Mouse (Mus musculus) limb, embryonic 14.5 days (tissue): ENCODE data around the gene Gpx5. TPM values are rescaled to one million over a fixed set of nuclear protein-coding genes. Genes with fewer than 3 reads are reported as not detected.

Experiments
- ATAC-seq: fragments of 200-750 bp; cut with Nextera tagmentation; 2 replicates; pipeline ENCODE4 v1.8.0; 2017; ENCODE audit warnings: low read depth, moderate number of reproducible peaks, moderate TSS enrichment; ENCODE audit not compliant: low FRiP score
- DNase-seq: peaks from one replicate; pipeline ENCODE4 v3.0.0-alpha.2; 2015; ENCODE audit warnings: low spot score
- H3K27ac ChIP-seq: fragments of 300-500 bp; sonication (generic); replicated peaks from 2 replicates; pipeline ENCODE4 v1.5.1; 2014; ENCODE audit warnings: low read depth, mild to moderate bottlenecking, low read length, moderate library complexity, mixed read lengths
- H3K27me3 ChIP-seq: fragments of 300-500 bp; sonication (generic); 2 replicates; pipeline ENCODE4 v1.6.1; 2014; ENCODE audit warnings: low read length, mixed read lengths; ENCODE audit not compliant: control insufficient read depth, insufficient read depth
- H3K36me3 ChIP-seq: fragments of 300-500 bp; sonication (generic); 2 replicates; pipeline ENCODE4 v1.6.1; 2014; ENCODE audit warnings: mild to moderate bottlenecking, low read length, moderate library complexity, mixed read lengths; ENCODE audit not compliant: control insufficient read depth, insufficient read depth
- H3K4me1 ChIP-seq: fragments of 300-500 bp; sonication (generic); 2 replicates; pipeline ENCODE4 v1.6.1; 2014; ENCODE audit warnings: antibody characterized with exemption, low read length, mixed read lengths; ENCODE audit not compliant: control insufficient read depth, insufficient read depth
- H3K4me2 ChIP-seq: fragments of 300-500 bp; sonication (generic); replicated peaks from 2 replicates; pipeline ENCODE4 v1.6.1; 2014; ENCODE audit warnings: low read depth, mild to moderate bottlenecking, low read length, moderate library complexity; ENCODE audit not compliant: severe bottlenecking
- H3K4me3 ChIP-seq: fragments of 300-500 bp; sonication (generic); replicated peaks from 2 replicates; pipeline ENCODE4 v1.5.1; 2014; ENCODE audit warnings: low read length
- H3K9ac ChIP-seq: fragments of 300-500 bp; sonication (generic); 2 replicates; pipeline ENCODE4 v1.6.1; 2014; ENCODE audit warnings: mild to moderate bottlenecking, low read depth, low read length, moderate library complexity; ENCODE audit not compliant: severe bottlenecking
- H3K9me3 ChIP-seq: fragments of 300-500 bp; sonication (generic); 2 replicates; pipeline ENCODE4 v1.6.1; 2016; ENCODE audit warnings: low read length; ENCODE audit not compliant: control insufficient read depth
- POLR2A ChIP-seq: fragments of 200-500 bp; IDR thresholded peaks from 2 replicates; pipeline ENCODE4 v1.8.0; 2012; ENCODE audit warnings: inconsistent platforms, mild to moderate bottlenecking, moderate library complexity, borderline replicate concordance; ENCODE audit not compliant: insufficient read depth, insufficient read length; ENCODE audit errors: extremely low read depth
- WGBS: fragments of 180-500 bp; shearing (Covaris S2); extraction: QIAGEN DNeasy Blood & Tissue Kit; methylation state at CpG from one replicate; pipeline ENCODE4 v1.1.7; 2014; 5-methylcytosine and 5-hydroxymethylcytosine counted together
- polyA plus RNA-seq, 2 experiments: library from polyadenylated mRNA; depleted of rRNA in 1 of 2; stranded (reverse) in 1 of 2; unstranded in 1 of 2; fragments of >200 nt; fragmentation: Nextera tagmentation in 1 of 2; extraction: Ambion mirVana in 1 of 2; gene quantifications; 2 replicates each; pipeline versions ENCODE4 v1.2.1 to v1.2.3; 2012 to 2014

Gene Gpx5
- polyA plus RNA-seq, 2 experiments, result 0.05 TPM; not detected in 1

GRCm38 (mm10) chr13:21311926-21312325 lies 19.4 kb upstream of the Gpx5 start, which contains the start of gene Gpx6:
Gene Gpx6, plus strand, starts transcription at chr13:21312125.
- Histone ChIP-seq H3K27me3 (no peaks in the 10 kb centered on the region), H3K27ac (no peak within 1 kb of the TSS), H3K4me2 (no peak within 1 kb of the TSS), H3K36me3 (no peaks in the 10 kb centered on the region), H3K4me3 (no peak within 1 kb of the TSS), H3K4me1 (no peaks in the 10 kb centered on the region), H3K9ac (no peak within 1 kb of the TSS), H3K9me3 (no peaks in the 10 kb centered on the region)
- TF ChIP-seq POLR2A, result no peak
- DNase-seq (no peak), ATAC-seq (no peak)
- WGBS, result 24% methylated on average over 3 of the region's 3 CpGs

DNA sequence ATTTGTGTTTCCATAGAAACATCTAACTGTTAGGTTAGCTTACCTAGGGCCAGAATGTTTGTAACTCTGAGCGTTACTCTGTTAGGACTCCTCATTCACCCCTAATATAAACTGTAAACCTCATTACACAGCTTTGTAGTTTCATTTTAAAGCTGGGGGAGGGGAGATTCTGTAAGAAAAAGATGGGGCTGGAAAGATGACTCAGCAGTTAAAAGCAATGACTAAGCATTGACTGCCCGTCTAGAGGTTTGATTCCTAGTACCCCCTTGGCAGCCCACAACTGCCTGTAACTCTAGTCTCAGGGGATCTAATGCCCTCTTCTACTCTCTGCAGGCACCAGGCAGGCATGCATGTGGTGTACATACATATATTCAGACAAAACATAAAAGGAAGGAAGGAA lies 17.3 kb upstream of the Gpx5 start:
- Histone ChIP-seq H3K4me2 (no peak overlapping the region), H3K4me1 (no peaks in the 10 kb centered on the region), H3K9me3 (no peaks in the 10 kb centered on the region), H3K27ac (no peak overlapping the region), H3K36me3 (no peaks in the 10 kb centered on the region), H3K27me3 (no peaks in the 10 kb centered on the region), H3K9ac (no peak overlapping the region), H3K4me3 (no peak overlapping the region)
- ATAC-seq (no peak), DNase-seq (no peak)
- no peak for TF ChIP-seq POLR2A
- 67% methylated on average over 2 of the region's 2 CpGs for WGBS

DNA sequence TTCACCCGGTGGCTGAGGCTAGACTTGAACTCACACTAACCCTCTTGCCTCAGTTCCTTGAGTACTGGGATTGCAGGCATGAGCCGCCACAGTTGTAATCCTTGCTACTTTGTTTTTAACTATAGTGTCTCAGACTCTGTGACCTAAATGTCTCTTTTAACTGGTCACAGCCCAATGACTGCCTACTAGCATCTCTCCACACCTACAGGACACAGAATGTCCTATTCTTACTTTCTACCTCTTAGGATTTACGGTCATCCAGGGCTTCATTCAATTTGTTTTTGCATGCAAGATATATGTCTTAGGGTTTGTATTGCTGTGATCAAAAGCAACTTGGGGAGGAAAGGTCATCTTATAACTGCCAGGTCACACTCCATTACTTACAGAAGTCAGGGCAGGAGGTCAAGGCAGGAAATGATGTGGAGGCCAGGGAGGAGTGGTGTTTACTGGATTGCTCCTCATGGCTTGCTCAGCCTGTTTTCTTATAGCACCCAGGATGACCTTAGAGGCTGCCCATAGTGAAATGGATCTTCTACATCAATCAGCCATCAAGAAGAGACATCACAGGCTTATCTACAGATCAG lies 12.0 kb upstream of the Gpx5 start:
- no peaks in the 10 kb centered on the region for H3K36me3 ChIP-seq
- DNase-seq (no peak), ATAC-seq (no peak)
- WGBS, result 34% methylated on average over 3 of the region's 3 CpGs
- no peaks in the 10 kb centered on the region for H3K9me3 ChIP-seq
- no peak overlapping the region for H3K9ac ChIP-seq
- H3K4me1 ChIP-seq, result no peaks in the 10 kb centered on the region
- H3K4me2 ChIP-seq, result no peak overlapping the region
- H3K27ac ChIP-seq, result no peak overlapping the region
- no peak for TF ChIP-seq POLR2A
- H3K27me3 ChIP-seq, result no peaks in the 10 kb centered on the region
- H3K4me3 ChIP-seq, result no peak overlapping the region

GRCm38 (mm10) chr13:21298557-21298956 lies 6.0 kb upstream of the Gpx5 start:
- Histone ChIP-seq H3K27me3 (no peaks in the 10 kb centered on the region), H3K4me3 (no peak overlapping the region), H3K4me2 (no peak overlapping the region), H3K9me3 (no peaks in the 10 kb centered on the region), H3K4me1 (no peaks in the 10 kb centered on the region), H3K27ac (no peak overlapping the region), H3K9ac (no peak overlapping the region), H3K36me3 (no peaks in the 10 kb centered on the region)
- no peak for TF ChIP-seq POLR2A
- DNase-seq, result no peak
- WGBS, result 38% methylated on average over 3 of the region's 3 CpGs
- ATAC-seq, result no peak

GRCm38 (mm10) chr13:21279559-21279958 lies 13.0 kb downstream of the Gpx5 start:
- Histone ChIP-seq H3K27me3 (0 out of 2 replicates have a peak, but pooled peaks cover 2% of the 10 kb centered on the region), H3K4me2 (peak overlapping the region; percentile 58), H3K9ac (peak overlapping the region; percentile 38; the same call in 1 of the 2 replicates), H3K4me1 (no peaks in the 10 kb centered on the region), H3K4me3 (peak overlapping the region; percentile 44), H3K27ac (no peak overlapping the region), H3K36me3 (no peaks in the 10 kb centered on the region), H3K9me3 (no peaks in the 10 kb centered on the region)
- WGBS, result under 1% methylated on average over 13 of the region's 13 CpGs
- ATAC-seq, result peak; percentile 83
- TF ChIP-seq POLR2A, result no peak
- peak; percentile 94 for DNase-seq
